Mouse (Mus musculus): Measurements from ENCODE around the gene Dlk2.

DNA sequence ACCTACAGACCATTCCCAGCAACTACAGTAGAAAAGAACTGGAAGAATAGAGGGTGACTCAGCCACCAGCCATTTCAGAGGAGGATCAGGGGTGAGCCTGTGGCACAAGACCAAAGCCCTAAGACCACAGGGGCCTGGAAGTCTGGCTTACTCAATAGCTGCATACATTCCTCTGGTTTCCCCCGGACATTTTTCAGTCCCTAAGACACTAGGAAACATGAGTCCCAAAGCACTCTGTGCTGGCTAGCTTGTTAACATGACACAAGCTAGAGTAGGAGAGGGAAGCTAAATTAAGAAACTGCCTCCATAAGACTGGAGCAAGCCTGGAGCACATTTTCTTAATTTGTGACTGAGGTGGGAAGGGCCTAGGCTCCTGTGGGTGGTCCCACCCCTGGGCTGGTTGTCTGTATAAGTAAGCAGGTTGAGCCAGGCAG lies 23.4 kb upstream of the Dlk2 start:
- TF ChIP-seq CTCF (IDR thresholded peaks at IDR 0.05; ENCODE audit: insufficient read depth, low read depth, low read length) (no peak), POLR2A (IDR thresholded peaks at IDR 0.05; ENCODE audit: insufficient read depth, low read depth, low read length) (no peak)
